ENCODE assay signal across 19 mouse cellular contexts in the genomic region with DNA sequence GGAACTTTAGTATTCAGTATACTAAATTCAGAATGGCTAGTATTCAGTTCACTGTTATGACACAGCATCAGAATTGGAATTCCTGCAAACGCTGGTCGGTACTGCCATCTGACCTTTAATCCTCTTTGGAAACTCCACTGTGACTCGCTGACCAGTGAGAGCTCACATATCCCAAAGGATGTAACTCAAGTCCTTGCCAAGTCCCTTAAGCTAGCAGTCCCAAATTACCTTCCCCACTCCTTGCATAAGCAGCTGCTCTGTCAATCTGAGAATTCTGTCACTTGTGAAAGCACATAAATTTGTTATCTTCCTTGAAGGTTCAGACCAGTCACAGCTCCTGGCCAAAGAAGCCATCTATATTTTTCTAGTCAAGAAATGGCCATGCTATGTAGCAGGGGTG. TPM values are rescaled to one million over a fixed set of nuclear protein-coding genes. Genes with fewer than 3 reads are reported as not detected.
DNase-seq lines count a peak whose midpoint lies in the region; ATAC-seq and TF ChIP-seq lines count a peak whose summit lies in the region.
"Had no signal": no experiment of that assay in that cellular context is flagged by ENCODE, and none has a peak within 500 bp of the region (broad histone marks: within the 10 kb centered on the region; RNA-seq: fewer than 3 reads in every experiment).

No protein-coding gene starts in this region.

- H3K9ac ChIP-seq in embryonic facial prominence, embryonic 14.5 days (ENCODE audit: low read depth, low read length): no peak overlapping the region
- H3K9ac ChIP-seq in hindbrain, embryonic 11.5 days (ENCODE audit: low read depth, low read length): no peak overlapping the region
- H3K9ac ChIP-seq: forebrain, embryonic 12.5 days; heart, embryonic 13.5 days; hindbrain, embryonic 12.5 days; liver, embryonic 13.5 days had no signal

- 0 out of 2 replicates have a peak, but pooled peaks cover 4% of the 10 kb centered on the region for H3K4me1 ChIP-seq in embryonic facial prominence, embryonic 14.5 days (ENCODE audit: control insufficient read depth, insufficient read depth, low read length)
- H3K4me1 ChIP-seq in hindbrain, embryonic 11.5 days (replicated peaks; ENCODE audit: control insufficient read depth, insufficient read depth, low read length): no peaks in the 10 kb centered on the region
- H3K4me1 ChIP-seq: forebrain, embryonic 12.5 days; heart, embryonic 13.5 days; hindbrain, embryonic 12.5 days; liver, embryonic 13.5 days had no signal

- H3K4me3 ChIP-seq in gastrocnemius, adult 2 months: 0 out of 2 replicates have a peak overlapping the region, but pooled peaks have one; percentile 13
- H3K4me3 ChIP-seq in embryonic facial prominence, embryonic 14.5 days (ENCODE audit: low read depth, low read length): no peak overlapping the region
- H3K4me3 ChIP-seq in hindbrain, embryonic 11.5 days (ENCODE audit: low read depth, low read length): no peak overlapping the region
- H3K4me3 ChIP-seq: forebrain, embryonic 12.5 days; heart, embryonic 13.5 days; hindbrain, embryonic 12.5 days; liver, embryonic 13.5 days had no signal

- intact Hi-C loops in gastrocnemius, adult 2 months (cut with DNase I): no loop called here
- intact Hi-C loops in heart, postnatal 10 days (cut with DNase I): loop anchor here (5.0 kb wide), 1 partner anchor 49 kb away; the partner anchor contains the start of gene St8sia4
- intact Hi-C loops in heart, postnatal 36 days (cut with DNase I): loop anchor here (2.0 kb wide), 1 partner anchor 48 kb away; the partner anchor contains the start of gene St8sia4

- TF ChIP-seq CTCF in gastrocnemius, adult 2 months (IDR thresholded peaks at IDR 0.05): no peak

- DNase-seq in gastrocnemius, adult 2 months: no peak
- DNase-seq in gastrocnemius, postnatal 4 days (ENCODE audit: low spot score in 2 of 2): no peak
- peak; percentile 10 to 17 for DNase-seq in heart, postnatal 10 days
- DNase-seq in heart, postnatal 36 days: no peak
- DNase-seq in adipocyte (ENCODE audit: low spot score): peak; percentile 16
- peak; percentile 36 for DNase-seq in embryonic facial prominence, embryonic 14.5 days (ENCODE audit: low spot score)
- DNase-seq in hindbrain, embryonic 11.5 days (ENCODE audit: low spot score): no peak
- DNase-seq: B cell, adult 2 months; cerebellum, adult 11-12 months; cerebellum, postnatal 25 days; liver, embryonic 13.5 days; thymus, adult 2 months had no signal

- H3K27me3 ChIP-seq in embryonic facial prominence, embryonic 14.5 days (replicated peaks; ENCODE audit: control insufficient read depth, insufficient read depth, low read length): no peaks in the 10 kb centered on the region
- H3K27me3 ChIP-seq in hindbrain, embryonic 11.5 days (ENCODE audit: control insufficient read depth, insufficient read depth, low read length): no peaks in the 10 kb centered on the region
- H3K27me3 ChIP-seq: forebrain, embryonic 12.5 days; heart, embryonic 13.5 days; hindbrain, embryonic 12.5 days; liver, embryonic 13.5 days; Patski had no signal

- peak overlapping the region; percentile 63 for H3K27ac ChIP-seq in gastrocnemius, adult 2 months
- H3K27ac ChIP-seq in embryonic facial prominence, embryonic 14.5 days (replicated peaks; ENCODE audit: low read depth, low read length): no peak overlapping the region
- H3K27ac ChIP-seq in hindbrain, embryonic 11.5 days (ENCODE audit: low read depth, low read length): no peak overlapping the region
- H3K27ac ChIP-seq: forebrain, embryonic 12.5 days; heart, embryonic 13.5 days; hindbrain, embryonic 12.5 days; liver, embryonic 13.5 days had no signal

- 21% methylated on average over 3 of the region's 3 CpGs for WGBS in embryonic facial prominence, embryonic 14.5 days
- 55% methylated on average over 3 of the region's 3 CpGs for WGBS in hindbrain, embryonic 11.5 days

- H3K9me3 ChIP-seq in embryonic facial prominence, embryonic 14.5 days (ENCODE audit: control insufficient read depth, low read length): no peaks in the 10 kb centered on the region
- no peaks in the 10 kb centered on the region for H3K9me3 ChIP-seq in hindbrain, embryonic 11.5 days (ENCODE audit: control insufficient read depth, low read length)
- H3K9me3 ChIP-seq: forebrain, embryonic 12.5 days; heart, embryonic 13.5 days; hindbrain, embryonic 12.5 days; liver, embryonic 13.5 days had no signal

- ATAC-seq in embryonic facial prominence, embryonic 14.5 days (ENCODE audit: low read depth): no peak
- no peak for ATAC-seq in megakaryocyte progenitor cell, adult 5-6 weeks (replicated peaks; ENCODE audit: poor library complexity)
- no peak for ATAC-seq in hindbrain, embryonic 11.5 days (ENCODE audit: low FRiP score)
- ATAC-seq: activated CD4-positive, CD25-positive, alpha-beta regulatory T cell, adult 4 months; midbrain, embryonic 16.5 days; Patski had no signal

- no peaks in the 10 kb centered on the region for H3K36me3 ChIP-seq in embryonic facial prominence, embryonic 14.5 days (ENCODE audit: control insufficient read depth, insufficient read depth, low read length)
- no peaks in the 10 kb centered on the region for H3K36me3 ChIP-seq in hindbrain, embryonic 11.5 days (ENCODE audit: control insufficient read depth, insufficient read depth, low read length)
- H3K36me3 ChIP-seq: heart, embryonic 13.5 days; liver, embryonic 13.5 days had no signal

- H3K4me2 ChIP-seq in embryonic facial prominence, embryonic 14.5 days (ENCODE audit: low read depth, low read length): no peak overlapping the region
- H3K4me2 ChIP-seq in hindbrain, embryonic 11.5 days (replicated peaks; ENCODE audit: low read depth, low read length): no peak overlapping the region
- H3K4me2 ChIP-seq: forebrain, embryonic 12.5 days; heart, embryonic 13.5 days; hindbrain, embryonic 12.5 days; liver, embryonic 13.5 days had no signal

RNA-seq across cellular contexts. Expression of gene St8sia4, which starts 48.7 kb away (rescaled TPM):
- 1 to 10 TPM; 1.2 to 1.8 TPM for total RNA-seq in gastrocnemius, adult 2 months (2021)
- total RNA-seq in gastrocnemius, postnatal 4 days (2021): 10 to 100 TPM; 10.2 to 11.6 TPM
- total RNA-seq in heart, postnatal 10 days (2021): 10 to 100 TPM in 1 of 2 experiments, 1 to 10 TPM in 1; 7.8 to 11.6 TPM
- total RNA-seq in heart, postnatal 36 days (2021): 1 to 10 TPM; 7.7 to 9.9 TPM
- 8.7 and 8.9 TPM in 2 replicates for polyA plus RNA-seq in embryonic facial prominence, embryonic 14.5 days (2014; fragmentation: Nextera tagmentation; extraction: Ambion mirVana)
- 92.3 and 95.9 TPM in 2 replicates for total RNA-seq in megakaryocyte progenitor cell, adult 5-6 weeks (2015)
- 94.2 and 102 TPM in 2 replicates for total RNA-seq in megakaryocyte progenitor cell, adult 5-6 weeks (2017)
- 21.0 and 23.9 TPM in 2 replicates for polyA plus RNA-seq in hindbrain, embryonic 11.5 days (2014; fragmentation: Nextera tagmentation; extraction: Ambion mirVana)
- polyA plus RNA-seq: Patski had no signal

Comparison
In these comparisons a context has a peak if more than half of its experiments do, and no peak if none do; other contexts are left out.
1. DNase-seq: peak in heart, postnatal 10 days (2 of 2), adipocyte (single experiment) and embryonic facial prominence, embryonic 14.5 days (single experiment); none in gastrocnemius, adult 2 months (single experiment), gastrocnemius, postnatal 4 days (0 of 2), heart, postnatal 36 days (0 of 2) and hindbrain, embryonic 11.5 days (single experiment).
2. RNA of gene St8sia4, which starts 48.7 kb away (total RNA-seq): 92.3 to 102 TPM in megakaryocyte progenitor cell, adult 5-6 weeks; 7.8 to 11.6 TPM in heart, postnatal 10 days, 10.2 to 11.6 TPM in gastrocnemius, postnatal 4 days, 7.7 to 9.9 TPM in heart, postnatal 36 days and 1.2 to 1.8 TPM in gastrocnemius, adult 2 months; every median in the first group is over 4 times any median in the second.